Mouse (Mus musculus): Measurements from ENCODE around the gene Ldb3.

- TF ChIP-seq CTCF (IDR thresholded peaks at IDR 0.05; ENCODE audit: borderline replicate concordance, insufficient read depth, low read length) (no peak), POLR2A (IDR thresholded peaks at IDR 0.05; ENCODE audit: low read depth, low read length) (no peak)
Observed at GRCm38 (mm10) chr14:34582740-34583427, 5.6 kb downstream of the Ldb3 start.

All from embryonic fibroblast, embryonic 13.5 days (primary cell).